Mouse (Mus musculus) natural killer cell, adult 2 months (primary cell): ENCODE measurements around the gene Olfr913.

Experiments used
- DNase-seq, 2 experiments: peaks; one replicate each; pipeline ENCODE4 v3.0.0; 2022; ENCODE audit warnings: low spot score in 2 of 2

The Olfr913 gene

GRCm38 (mm10) chr9:38592459-38592858 lies at the start of gene Olfr913:
Gene Olfr913 (plus strand): TSS chr9:38592759.
- no peak for DNase-seq

GRCm38 (mm10) chr9:38579878-38580277 lies 12.7 kb upstream of the Olfr913 start, which contains the start of gene Olfr912:
Gene Olfr912 (plus strand): TSS chr9:38580178.
- DNase-seq = no peak

- DNase-seq = no peak
These were observed 1.5 kb upstream of the Olfr913 start for GRCm38 (mm10) chr9:38591056-38591455.

GRCm38 (mm10) chr9:38604802-38605201 lies 12.2 kb downstream of the Olfr913 start, which contains the start of gene Olfr914:
Gene Olfr914 (plus strand): TSS chr9:38605102.
- no peak for DNase-seq

- no peak for DNase-seq
These were observed 39.8 kb downstream of the Olfr913 start for GRCm38 (mm10) chr9:38632406-38632805.
